Mouse (Mus musculus) natural killer cell, adult 2 months (primary cell): Measurements from ENCODE around the gene Aicda.

Source experiments
- DNase-seq, 2 experiments: peaks; one replicate each; pipeline ENCODE4 v3.0.0; 2022; ENCODE audit warnings: low spot score in 2 of 2

Gene Aicda

DNA sequence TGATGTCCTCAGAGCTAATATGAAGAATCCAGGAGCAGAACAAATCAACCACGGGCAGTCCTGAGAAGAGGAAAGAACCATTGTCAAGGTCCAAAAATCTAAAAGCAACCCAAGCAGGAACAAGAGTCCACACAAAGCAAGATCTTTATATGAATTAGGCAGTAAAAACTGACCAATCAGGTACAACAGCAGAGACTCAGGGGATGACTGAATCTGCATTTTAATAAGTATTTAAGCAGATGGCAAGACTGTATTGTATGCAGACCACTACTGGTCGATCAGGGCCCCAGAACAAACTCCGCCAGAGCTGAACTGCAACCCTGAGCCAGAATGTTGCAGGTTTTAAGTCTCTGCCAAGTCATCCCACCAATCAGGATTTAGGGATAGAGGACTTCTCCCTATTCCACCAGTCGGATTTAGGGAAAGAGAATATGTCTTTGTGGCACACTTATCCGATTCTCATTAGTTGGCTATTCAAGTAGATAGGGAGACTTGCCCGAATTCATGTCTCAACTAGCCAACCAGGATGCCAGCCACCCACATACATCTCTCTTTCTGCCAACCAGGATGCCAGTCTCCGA lies 46.6 kb downstream of the Aicda start:
- no peak for DNase-seq

DNA sequence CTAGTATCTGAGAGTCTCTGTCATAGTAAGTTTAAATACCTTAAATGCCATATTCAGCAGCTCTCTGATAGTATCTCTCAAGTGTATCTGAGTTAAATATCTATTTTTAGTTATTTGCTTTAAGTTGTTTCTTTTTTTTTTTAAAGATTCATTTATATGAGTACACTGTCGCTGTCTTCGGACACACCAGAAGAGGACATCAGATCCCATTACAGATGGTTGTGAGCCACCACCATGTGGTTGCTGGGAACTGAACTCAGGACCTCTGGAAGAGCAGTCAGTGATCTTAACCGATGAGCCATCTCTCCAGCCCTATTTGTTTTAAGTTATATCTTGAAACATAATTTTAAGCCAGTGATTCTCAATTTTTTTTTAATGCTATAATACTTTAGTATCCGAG lies 47.4 kb downstream of the Aicda start:
- DNase-seq: no peak

DNA sequence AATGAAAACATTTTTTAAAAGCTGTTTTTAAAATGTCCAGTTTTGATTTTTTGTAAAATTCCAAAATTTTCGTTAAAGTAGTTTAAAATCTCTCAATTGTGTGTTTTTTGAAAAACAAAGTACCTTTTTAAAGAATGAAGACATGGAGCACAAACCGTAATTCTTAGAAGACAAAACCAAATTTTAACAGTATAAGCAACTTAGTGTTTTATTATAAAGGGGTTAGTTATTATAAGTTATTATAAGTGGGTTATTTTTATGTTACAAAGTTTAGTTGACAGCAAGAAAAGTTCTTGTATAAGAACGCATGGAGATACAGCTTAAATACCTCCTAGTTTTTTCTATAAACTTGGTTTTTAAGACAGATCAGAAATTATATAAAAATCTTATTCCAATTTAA lies 48.0 kb downstream of the Aicda start:
- DNase-seq: no peak

DNA sequence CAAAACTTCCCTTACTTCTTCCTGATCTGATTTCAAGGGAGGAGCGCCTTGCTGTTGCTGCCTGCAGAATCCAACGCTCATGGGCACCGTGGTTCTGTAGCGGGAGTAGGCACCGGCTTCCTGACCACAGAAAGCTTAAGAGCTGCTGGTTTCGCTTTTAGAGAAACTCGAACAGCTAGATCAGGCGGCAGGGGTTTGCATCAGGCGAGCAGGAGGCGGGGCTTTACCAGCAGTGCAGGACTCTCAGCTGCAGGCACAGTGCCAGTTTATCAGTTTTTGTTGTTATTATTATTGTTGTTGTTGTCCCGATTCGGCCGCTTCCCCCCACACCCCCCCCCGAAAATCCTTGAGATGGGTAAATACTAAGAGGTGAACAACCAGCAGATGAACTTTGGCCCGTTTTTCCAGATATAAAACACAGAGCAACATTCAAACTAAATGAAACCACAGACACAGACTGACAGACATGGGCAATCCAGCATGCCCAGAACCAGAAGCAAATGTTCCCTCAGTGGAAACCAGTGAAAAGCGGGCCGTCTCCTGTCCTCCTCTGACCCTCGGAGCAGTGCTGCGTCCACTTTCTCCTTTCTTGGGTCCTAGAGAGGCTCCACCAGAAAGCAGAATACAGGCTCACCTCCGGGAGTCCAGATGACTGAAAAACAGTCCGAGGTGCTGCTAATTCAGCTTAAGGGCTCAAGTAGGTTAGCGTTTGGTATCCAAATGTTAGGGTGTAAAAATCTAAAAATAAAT lies 48.8 kb downstream of the Aicda start, which contains the start of gene Apobec1:
Gene Apobec1, minus strand, starts transcription at position 203 of the 750 bp plus-strand sequence.
- DNase-seq: peak; percentile 73 to 83

DNA sequence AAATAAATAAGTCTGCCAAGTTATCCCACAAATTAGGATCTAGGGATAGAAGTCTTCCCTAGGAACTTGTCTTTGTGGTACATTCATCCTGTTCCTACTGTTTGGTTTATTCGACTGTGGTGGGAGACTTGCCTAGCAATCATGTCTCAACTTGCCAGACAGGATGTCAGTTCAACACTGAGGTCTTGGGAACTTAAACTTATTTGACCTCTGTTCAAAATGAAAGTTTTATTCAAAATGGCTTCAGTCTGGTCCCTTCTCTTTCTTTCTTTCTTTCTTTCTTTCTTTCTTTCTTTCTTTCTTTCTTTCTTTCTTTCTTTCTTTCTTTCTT lies 49.4 kb downstream of the Aicda start:
- peak in 1 of 2 experiments; percentile 8 for DNase-seq

DNA sequence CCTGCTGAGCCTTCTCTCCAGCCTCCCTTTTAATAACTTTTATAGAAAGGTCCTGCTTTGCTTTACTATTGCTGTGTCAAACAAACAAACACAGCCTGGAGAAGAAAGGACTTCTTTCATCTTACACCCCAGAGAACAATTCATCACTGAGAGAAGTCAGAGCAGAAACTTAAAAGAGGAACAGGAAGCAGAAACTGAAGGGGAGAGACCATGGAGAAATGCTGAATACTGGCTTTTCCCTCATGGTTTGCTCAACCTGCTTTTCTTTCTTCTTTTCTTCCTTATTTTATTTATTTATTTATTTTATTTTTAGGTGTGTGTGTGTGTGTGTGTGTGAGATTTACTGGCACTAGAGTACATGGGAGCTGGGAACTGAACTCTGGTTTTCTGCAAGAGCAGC lies 50.7 kb downstream of the Aicda start:
- no peak for DNase-seq

DNA sequence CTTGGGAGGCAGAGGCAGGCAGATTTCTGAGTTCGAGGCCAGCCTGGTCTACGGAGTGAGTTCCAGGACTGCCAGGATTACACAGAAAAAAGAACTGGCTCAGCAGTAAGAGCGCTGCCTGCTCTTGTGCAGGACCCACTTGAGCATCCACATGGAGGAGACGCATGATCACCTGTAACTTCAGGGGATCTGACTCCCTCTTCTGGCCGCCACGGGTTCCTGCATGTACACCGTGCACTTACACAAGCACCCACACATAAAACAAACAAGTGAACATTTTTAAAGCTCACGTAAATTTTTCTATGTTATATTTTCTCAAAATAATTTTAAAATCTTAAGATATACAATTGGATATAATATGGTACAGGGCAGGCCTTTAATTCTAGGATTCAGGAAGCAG lies 51.9 kb downstream of the Aicda start:
- peak in 1 of 2 experiments; percentile 30 for DNase-seq

DNA sequence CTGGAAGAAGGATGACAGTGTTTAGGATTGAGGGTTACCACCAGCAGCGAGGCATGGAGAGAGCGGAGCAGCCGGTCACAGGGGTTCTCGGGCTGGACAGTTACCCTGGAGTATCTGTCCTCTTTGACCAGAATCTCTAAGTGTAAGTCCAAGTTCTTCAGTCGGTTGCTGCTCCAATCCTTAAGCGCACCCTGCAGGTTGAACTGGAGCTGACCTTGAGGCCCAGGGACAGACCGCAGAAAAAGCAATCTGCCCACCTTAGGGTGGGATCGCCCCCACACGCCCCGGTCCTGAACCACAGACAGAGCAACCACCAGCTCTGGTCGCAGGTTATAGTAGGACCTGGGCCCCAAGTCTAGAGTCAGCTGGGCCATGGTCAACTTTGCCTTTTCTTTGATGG lies 53.1 kb downstream of the Aicda start:
- DNase-seq: no peak

DNA sequence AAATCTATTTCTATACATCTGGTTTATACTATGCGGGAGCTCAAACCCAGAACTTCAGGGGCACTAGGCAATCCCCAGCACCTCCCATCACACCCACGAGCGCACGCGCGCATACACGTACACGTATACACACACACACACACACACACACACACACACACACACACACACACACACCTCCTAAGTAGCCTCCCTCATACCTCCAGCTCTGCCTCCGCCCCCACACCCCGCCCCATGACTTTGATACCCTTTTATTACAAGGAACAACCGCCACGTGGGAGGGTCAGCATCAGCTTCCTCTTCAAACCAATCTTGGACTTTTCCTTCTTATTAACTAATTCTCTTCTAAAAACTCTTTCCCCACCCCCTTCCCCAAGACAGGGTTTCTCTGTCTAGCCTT lies 54.1 kb downstream of the Aicda start:
- DNase-seq: no peak

DNA sequence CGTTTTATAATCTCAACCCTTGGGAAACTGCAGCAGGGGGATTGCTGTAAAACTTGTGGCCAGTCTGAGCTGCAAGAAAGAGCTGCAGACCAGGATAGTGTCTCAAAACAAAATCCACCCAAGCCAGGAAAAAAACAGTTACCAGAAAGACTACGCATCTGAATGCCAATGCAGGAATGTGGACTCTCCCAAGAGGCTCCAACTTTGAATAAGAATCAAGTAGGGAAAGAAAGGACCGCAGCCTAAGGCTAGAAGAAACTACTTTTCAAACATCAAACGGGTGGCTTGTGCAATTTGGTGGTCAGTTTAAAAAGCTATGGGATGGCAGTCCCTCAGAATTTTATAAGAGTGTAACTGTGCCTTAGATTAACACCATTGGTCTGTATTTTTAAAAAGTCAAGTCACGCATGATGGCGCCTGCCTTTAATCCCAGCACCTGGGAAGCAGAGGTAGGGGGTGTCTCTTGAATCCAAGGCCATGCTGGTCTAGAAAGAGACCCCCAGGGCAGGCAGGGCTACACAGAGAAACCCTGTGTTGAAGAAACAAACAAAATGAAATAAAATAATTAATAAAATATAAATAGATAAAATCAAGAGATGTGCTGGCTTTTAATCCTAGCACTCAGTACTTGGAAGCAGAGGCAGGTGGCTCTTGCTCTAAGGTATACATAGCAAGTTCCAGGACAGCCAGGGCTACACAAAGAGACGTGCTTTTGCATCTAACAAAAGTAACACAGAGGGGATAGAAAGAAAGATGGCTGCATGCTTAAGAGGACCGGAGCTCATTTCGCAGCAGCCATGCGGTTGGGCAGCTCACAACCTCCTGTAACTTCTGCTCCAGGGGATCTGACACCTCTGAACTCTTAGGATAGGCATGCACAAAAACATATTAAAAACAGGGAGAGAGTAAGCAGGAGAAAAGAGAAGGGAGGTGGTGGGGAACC lies 55.1 kb downstream of the Aicda start:
- no peak for DNase-seq

DNA sequence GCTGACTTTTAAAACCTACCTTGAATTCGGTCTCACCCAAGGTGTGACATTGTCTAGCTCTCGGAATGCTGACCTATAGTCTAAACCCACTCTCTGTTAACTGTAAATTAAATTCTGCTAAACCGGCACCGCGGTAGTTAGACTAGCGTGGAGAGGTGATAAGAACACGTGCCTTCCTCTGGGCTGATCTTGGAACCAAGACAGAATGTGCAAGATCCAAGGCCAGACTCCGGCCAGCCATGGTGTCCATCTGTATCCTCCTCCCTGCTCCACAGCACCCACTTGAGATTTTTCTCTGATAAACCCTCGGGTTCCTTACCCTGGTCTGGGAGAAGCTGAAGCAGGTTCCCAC lies 55.8 kb downstream of the Aicda start:
- no peak for DNase-seq

DNA sequence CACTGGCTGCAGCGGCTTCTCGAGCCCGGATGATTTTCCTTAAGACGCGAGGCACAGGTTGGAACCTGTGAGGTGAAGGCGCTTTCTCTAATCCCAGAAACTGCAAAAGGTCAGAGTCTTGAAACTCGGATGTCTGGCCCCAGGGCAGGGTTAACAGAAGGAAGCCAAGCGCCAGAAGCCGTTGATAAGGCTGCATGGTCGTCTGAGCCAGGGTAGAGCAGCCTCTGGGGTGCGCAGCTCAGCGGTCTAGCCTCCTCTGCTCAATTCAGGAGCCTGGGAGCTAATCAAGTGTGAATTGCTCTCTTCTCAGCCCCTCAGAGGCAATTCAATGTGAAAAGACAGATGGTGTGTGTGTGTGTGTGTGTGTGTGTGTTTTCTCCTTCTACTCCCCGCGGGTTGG lies 56.2 kb downstream of the Aicda start, which contains the start of gene Gdf3:
Gene Gdf3, minus strand, starts transcription at position 317 of the 400 bp plus-strand sequence.
- DNase-seq: no peak

DNA sequence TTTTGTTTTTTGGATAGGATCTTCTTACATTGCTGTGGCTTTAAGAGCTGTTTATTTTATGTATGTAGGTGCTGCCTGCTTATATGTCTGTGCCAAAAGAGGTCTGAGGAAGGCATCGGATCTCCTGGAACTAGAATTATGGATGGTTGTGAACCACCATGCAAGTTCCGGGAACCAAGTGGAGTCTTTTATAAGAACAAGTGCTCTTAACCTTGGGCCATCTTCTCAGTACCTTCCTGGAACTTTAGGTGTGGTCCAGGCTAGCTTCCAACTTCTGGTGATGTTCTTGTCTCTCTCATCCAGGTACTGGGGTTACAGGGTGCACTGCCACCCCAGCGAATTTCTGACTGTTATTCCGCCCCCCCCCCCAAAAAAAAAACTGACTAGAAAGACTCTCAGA lies 58.8 kb downstream of the Aicda start:
- DNase-seq: no peak
